Mouse (Mus musculus) c-Kit-negative CD71-positive TER-119-positive erythroid progenitor cells, embryonic 14.5 days (primary cell): ENCODE data around the gene Tmtc4.

Source experiments
- DNase-seq: peaks from one replicate; pipeline ENCODE4 v3.0.0-alpha.2; 2013; ENCODE audit warnings: low read depth, low spot score

Gene Tmtc4

GRCm38 (mm10) chr14:122974854-122975570 is 8.8 kb downstream of the Tmtc4 start:
- no peak for DNase-seq

GRCm38 (mm10) chr14:122973091-122973490 is 10.7 kb downstream of the Tmtc4 start:
- DNase-seq = no peak

- DNase-seq = no peak
Observed at GRCm38 (mm10) chr14:122968049-122968448, 15.8 kb downstream of the Tmtc4 start.

GRCm38 (mm10) chr14:122957941-122958340 is 25.9 kb downstream of the Tmtc4 start:
- no peak for DNase-seq

- DNase-seq = no peak
Observed at GRCm38 (mm10) chr14:122953331-122953730, 30.5 kb downstream of the Tmtc4 start.

GRCm38 (mm10) chr14:122952556-122952955 is 31.3 kb downstream of the Tmtc4 start:
- DNase-seq = no peak

GRCm38 (mm10) chr14:122951676-122952445 is 32.0 kb downstream of the Tmtc4 start:
- no peak for DNase-seq

- no peak for DNase-seq
Observed at GRCm38 (mm10) chr14:122950915-122951314, 32.9 kb downstream of the Tmtc4 start.

- DNase-seq = no peak
Observed at GRCm38 (mm10) chr14:122943475-122943853, 40.4 kb downstream of the Tmtc4 start.

GRCm38 (mm10) chr14:122942757-122943474 is 40.9 kb downstream of the Tmtc4 start:
- DNase-seq = no peak

- no peak for DNase-seq
Observed at GRCm38 (mm10) chr14:122936460-122936859, 47.4 kb downstream of the Tmtc4 start.

- DNase-seq = no peak
Observed at GRCm38 (mm10) chr14:122920011-122920410, 63.8 kb downstream of the Tmtc4 start.

- DNase-seq = no peak
Observed at GRCm38 (mm10) chr14:122917676-122918075, 66.2 kb downstream of the Tmtc4 start.

GRCm38 (mm10) chr14:122913657-122914056 is 70.2 kb downstream of the Tmtc4 start, which contains the start of gene Ggact:
Ggact (minus strand) TSS chr14:122913757.
- no peak for DNase-seq

GRCm38 (mm10) chr14:122912812-122913498 is 70.9 kb downstream of the Tmtc4 start:
- peak; percentile 12 for DNase-seq

- no peak for DNase-seq
Observed at GRCm38 (mm10) chr14:122912137-122912536, 71.7 kb downstream of the Tmtc4 start.

- DNase-seq = no peak
Observed at GRCm38 (mm10) chr14:122911265-122911664, 72.6 kb downstream of the Tmtc4 start.

- no peak for DNase-seq
Observed at GRCm38 (mm10) chr14:122909368-122910091, 74.3 kb downstream of the Tmtc4 start.

GRCm38 (mm10) chr14:122908075-122908474 is 75.8 kb downstream of the Tmtc4 start:
- no peak for DNase-seq

GRCm38 (mm10) chr14:122905007-122905406 is 78.8 kb downstream of the Tmtc4 start:
- DNase-seq = no peak

GRCm38 (mm10) chr14:122903923-122904351 is 79.9 kb downstream of the Tmtc4 start:
- no peak for DNase-seq
